Mouse (Mus musculus) heart, adult 2 months (tissue): ENCODE measurements at regions not wholly inside any gene's neighbourhood (a gene's known extent, or its start where the extent isn't known, plus 50 kb on each side); places are given as distances from the start of the nearest gene placed in this dataset.

Experiments
- DNase-seq, 2 experiments: peaks; one replicate each; pipeline ENCODE4 v3.0.0; 2021
- H3K27ac ChIP-seq: fragments of 200-600 bp; 2 replicates; pipeline ENCODE4 v1.8.1; 2022
- H3K27me3 ChIP-seq: fragments of 200-500 bp; 2 replicates; pipeline ENCODE4 v1.6.1; 2012; ENCODE audit warnings: mild to moderate bottlenecking, low read length, inconsistent platforms, mixed read lengths; ENCODE audit not compliant: control insufficient read depth, insufficient read depth
- H3K36me3 ChIP-seq: fragments of 200-500 bp; 2 replicates; pipeline ENCODE4 v1.6.1; 2012; ENCODE audit warnings: low read length, inconsistent platforms; ENCODE audit not compliant: control insufficient read depth, insufficient read depth
- H3K4me1 ChIP-seq: fragments of 200-500 bp; 2 replicates; pipeline ENCODE4 v1.6.1; 2011; ENCODE audit warnings: low read length; ENCODE audit not compliant: control insufficient read depth, insufficient read depth
- H3K4me3 ChIP-seq: fragments of 200-600 bp; 2 replicates; pipeline ENCODE4 v1.8.1; 2022
- H3K79me2 ChIP-seq: fragments of 200-500 bp; replicated peaks from 2 replicates; pipeline ENCODE4 v1.6.1; 2012; ENCODE audit warnings: mild to moderate bottlenecking, inconsistent platforms, low read length, moderate library complexity, mixed read lengths; ENCODE audit not compliant: control insufficient read depth, insufficient read depth
- H3K9ac ChIP-seq: fragments of 200-500 bp; 2 replicates; pipeline ENCODE4 v1.6.1; 2012; ENCODE audit warnings: low read depth, mild to moderate bottlenecking, control low read depth, inconsistent platforms, low read length, mixed read lengths
- CTCF ChIP-seq: fragments of 200-600 bp; IDR thresholded peaks from 2 replicates; pipeline ENCODE4 v1.8.1; 2022; ENCODE audit warnings: antibody characterized with exemption, mild to moderate bottlenecking, moderate library complexity
- EP300 ChIP-seq: fragments of 200-500 bp; IDR thresholded peaks from 2 replicates; pipeline ENCODE4 v1.6.1; 2011; ENCODE audit warnings: low read depth, low read length, control low read depth; ENCODE audit not compliant: insufficient read depth
- POLR2A ChIP-seq: fragments of 200-500 bp; IDR thresholded peaks from 2 replicates; pipeline ENCODE4 v1.6.1; 2011; ENCODE audit warnings: mild to moderate bottlenecking, low read depth, low read length, control low read depth; ENCODE audit not compliant: insufficient read depth
- WGBS: fragments of 180-500 bp; shearing (Covaris S2); methylation state at CpG from one replicate; pipeline ENCODE4 v1.1.7; 2018; 5-methylcytosine and 5-hydroxymethylcytosine counted together
- intact Hi-C: fragments of 180-260 bp; cut with DNase I; formaldehyde crosslinking; loops from one replicate; pipeline ENCODE4 v1.15.1; 2025

DNA sequence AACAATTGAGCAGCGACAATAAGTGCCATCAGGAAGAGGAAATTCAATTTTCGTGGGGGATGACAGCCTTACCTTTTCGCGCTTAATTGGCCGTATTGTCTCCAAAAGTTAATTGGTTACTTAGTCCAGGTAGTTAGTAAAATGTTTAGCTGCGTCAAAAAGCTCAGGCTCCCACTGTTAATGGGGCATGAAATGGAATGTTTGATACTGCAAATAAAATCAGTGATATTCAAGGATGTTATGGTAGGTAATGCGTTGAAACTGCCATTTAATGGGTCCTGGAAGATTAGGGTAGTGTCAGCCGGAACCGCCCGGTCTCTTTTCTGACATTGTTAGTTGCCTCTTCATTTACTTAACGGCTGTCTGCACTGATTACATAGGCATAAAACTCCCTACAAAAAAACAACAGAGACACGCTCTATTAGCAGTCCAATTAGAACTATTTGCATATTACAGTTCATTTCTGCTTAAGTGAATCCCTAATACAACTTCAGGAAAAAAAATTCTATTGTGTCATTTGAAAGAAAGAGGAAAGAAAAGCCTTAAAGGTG, 161.0 kb downstream of the Gm10295 start:
- H3K36me3 ChIP-seq, result no peaks in the 10 kb centered on the region
- H3K27ac ChIP-seq, result no peak overlapping the region
- no peaks in the 10 kb centered on the region for H3K4me1 ChIP-seq
- TF ChIP-seq POLR2A, result no peak
- no peak for TF ChIP-seq CTCF
- TF ChIP-seq EP300, result no peak
- H3K9ac ChIP-seq, result no peak overlapping the region
- intact Hi-C loops, result no loop called here
- WGBS, result 89% methylated on average over 12 of the region's 12 CpGs
- DNase-seq, result no peak
- H3K27me3 ChIP-seq, result no peaks in the 10 kb centered on the region
- no peaks in the 10 kb centered on the region for H3K79me2 ChIP-seq
- H3K4me3 ChIP-seq, result no peak overlapping the region

GRCm38 (mm10) chr7:71189757-71190156, 161.5 kb downstream of the Gm10295 start:
- no peak overlapping the region for H3K9ac ChIP-seq
- H3K27ac ChIP-seq, result no peak overlapping the region
- 79% methylated on average over 6 of the region's 6 CpGs for WGBS
- intact Hi-C loops, result no loop called here
- DNase-seq, result no peak
- no peaks in the 10 kb centered on the region for H3K4me1 ChIP-seq
- TF ChIP-seq EP300 (no peak), POLR2A (no peak), CTCF (no peak)
- H3K4me3 ChIP-seq, result no peak overlapping the region
- no peaks in the 10 kb centered on the region for H3K79me2 ChIP-seq
- no peaks in the 10 kb centered on the region for H3K27me3 ChIP-seq
- no peaks in the 10 kb centered on the region for H3K36me3 ChIP-seq

DNA sequence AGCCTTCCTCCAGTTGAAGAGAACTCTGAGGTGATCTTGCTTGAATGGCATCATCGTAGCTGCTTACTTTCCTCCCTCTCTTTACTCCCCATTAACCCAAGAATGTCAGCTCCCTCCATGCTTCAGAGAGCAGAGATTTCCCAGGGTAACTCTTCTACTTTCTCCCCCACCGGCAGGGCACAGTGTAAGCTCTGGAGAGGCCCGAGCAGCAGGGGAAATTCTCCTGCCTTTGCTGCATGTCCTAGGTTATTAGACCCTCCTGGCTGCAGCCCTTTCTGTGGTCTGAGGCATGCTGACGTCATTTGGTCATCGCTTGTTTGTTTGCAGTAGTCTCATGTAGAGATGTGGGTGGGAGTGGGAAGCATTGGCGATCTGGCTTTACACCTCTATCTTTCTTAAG, 163.2 kb downstream of the Gm10295 start:
- Histone ChIP-seq H3K79me2 (no peaks in the 10 kb centered on the region), H3K27ac (no peak overlapping the region), H3K4me1 (no peaks in the 10 kb centered on the region), H3K9ac (no peak overlapping the region), H3K27me3 (no peaks in the 10 kb centered on the region), H3K36me3 (no peaks in the 10 kb centered on the region), H3K4me3 (no peak overlapping the region)
- intact Hi-C loops, result no loop called here
- TF ChIP-seq POLR2A (no peak), CTCF (no peak), EP300 (no peak)
- WGBS, result 15% methylated on average over 6 of the region's 6 CpGs
- no peak for DNase-seq

DNA sequence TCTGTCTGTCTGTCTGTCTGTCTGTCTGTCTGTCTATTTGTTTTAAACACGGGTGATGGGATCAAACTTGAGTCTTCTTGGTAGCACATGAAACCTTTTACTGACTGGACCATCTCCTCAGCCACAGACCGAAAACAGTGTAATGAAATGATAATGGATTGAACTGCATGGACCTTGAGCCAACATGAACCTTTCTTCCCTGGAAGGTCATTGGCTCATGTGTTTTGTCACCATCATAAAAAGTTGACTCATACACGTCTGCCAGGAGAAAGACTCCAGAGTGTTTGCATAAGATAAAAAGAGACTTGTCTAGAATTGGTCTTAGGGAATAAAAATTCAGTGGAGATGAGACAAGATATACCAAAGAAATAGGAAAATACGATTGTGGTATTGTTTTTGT, 176.4 kb downstream of the Gm10295 start:
- WGBS, result 68% methylated on average over 4 of the region's 4 CpGs
- H3K27me3 ChIP-seq, result no peaks in the 10 kb centered on the region
- intact Hi-C loops, result no loop called here
- H3K36me3 ChIP-seq, result no peaks in the 10 kb centered on the region
- no peak for TF ChIP-seq CTCF
- no peak for TF ChIP-seq POLR2A
- TF ChIP-seq EP300, result no peak
- H3K9ac ChIP-seq, result no peak overlapping the region
- no peak for DNase-seq
- H3K79me2 ChIP-seq, result no peaks in the 10 kb centered on the region
- H3K4me3 ChIP-seq, result no peak overlapping the region
- no peaks in the 10 kb centered on the region for H3K4me1 ChIP-seq
- no peak overlapping the region for H3K27ac ChIP-seq

GRCm38 (mm10) chr7:71139068-71139467, 212.2 kb downstream of the Gm10295 start:
- Histone ChIP-seq H3K9ac (no peak overlapping the region), H3K27ac (no peak overlapping the region), H3K4me3 (no peak overlapping the region), H3K36me3 (no peaks in the 10 kb centered on the region), H3K4me1 (no peaks in the 10 kb centered on the region; the same call in 1 of the 2 replicates), H3K27me3 (no peaks in the 10 kb centered on the region), H3K79me2 (no peaks in the 10 kb centered on the region)
- DNase-seq, result peak in 1 of 2 experiments; percentile 5
- intact Hi-C loops, result no loop called here
- 62% methylated on average over 5 of the region's 5 CpGs for WGBS
- TF ChIP-seq CTCF, result no peak
- TF ChIP-seq EP300, result no peak
- no peak for TF ChIP-seq POLR2A

DNA sequence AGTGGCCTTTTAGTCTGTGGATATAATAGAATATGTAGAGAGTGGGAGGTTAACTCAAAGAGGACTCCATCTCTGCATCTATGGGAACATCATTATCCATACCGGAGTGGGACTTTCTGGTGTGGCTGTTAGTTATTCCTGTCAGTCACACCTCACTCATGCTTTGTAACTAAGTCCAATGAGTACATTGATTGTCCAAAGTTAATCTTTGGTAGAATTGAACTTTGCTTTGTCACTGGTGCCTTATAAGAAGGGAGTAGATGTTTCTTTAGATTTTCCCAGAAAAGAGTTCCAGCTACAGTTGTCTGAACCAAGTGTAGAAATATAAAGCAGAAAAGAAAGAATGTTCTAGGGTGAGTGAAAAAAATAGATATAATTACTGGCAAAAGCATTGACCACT, 221.3 kb downstream of the Gm10295 start:
- H3K27me3 ChIP-seq, result no peaks in the 10 kb centered on the region
- H3K36me3 ChIP-seq, result no peaks in the 10 kb centered on the region
- no peaks in the 10 kb centered on the region for H3K4me1 ChIP-seq
- H3K9ac ChIP-seq, result no peak overlapping the region
- intact Hi-C loops, result no loop called here
- H3K27ac ChIP-seq, result no peak overlapping the region
- H3K79me2 ChIP-seq, result no peaks in the 10 kb centered on the region
- TF ChIP-seq EP300 (no peak), POLR2A (no peak), CTCF (no peak)
- no peak overlapping the region for H3K4me3 ChIP-seq
- no peak for DNase-seq
- 97% methylated on average over 1 of the region's 1 CpGs for WGBS
